Mouse (Mus musculus): Measurements from ENCODE around the gene Eapp. TPM values are rescaled to one million over a fixed set of nuclear protein-coding genes. Genes with fewer than 3 reads are reported as not detected.
A peak's percentile ranks its signal among the peaks of the same experiment; 100 is the strongest.

Gene Eapp
- total RNA-seq, 1 experiment, result 37.8 TPM

DNA sequence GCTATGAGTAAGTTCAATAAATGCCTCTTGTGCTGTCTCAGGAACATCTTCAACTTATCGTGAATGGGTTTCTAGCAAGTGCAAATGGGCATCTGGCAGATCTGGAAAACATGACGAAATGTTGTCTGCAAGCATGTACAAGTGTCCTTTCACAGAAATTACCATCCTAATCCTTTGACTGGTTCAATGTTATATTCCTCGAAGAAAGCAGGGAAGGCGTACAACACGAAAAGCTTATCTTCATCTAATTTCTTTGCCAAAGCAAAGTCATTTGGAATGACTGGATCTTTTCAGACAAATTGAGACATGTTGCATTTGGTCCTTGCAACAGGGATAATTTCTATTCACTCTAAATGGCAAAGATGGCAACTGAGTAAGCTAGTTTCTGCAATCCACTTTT, 6.6 kb downstream of the Eapp start:
- H3K27ac ChIP-seq (ENCODE audit: insufficient read depth, low read depth, low read length, poor library complexity, severe bottlenecking), result no peak overlapping the region
- H3K9me3 ChIP-seq (ENCODE audit: control insufficient read depth, insufficient read depth, low read depth, low read length), result no peaks in the 10 kb centered on the region
- no peak for DNase-seq (ENCODE audit: low read depth, low spot score)
- H3K36me3 ChIP-seq (ENCODE audit: control insufficient read depth, insufficient read depth, low read length, poor library complexity, severe bottlenecking), result peaks cover 11% of the 10 kb centered on the region
- TF ChIP-seq ZC3H11A (IDR thresholded peaks at IDR 0.05; ENCODE audit: borderline replicate concordance, low read depth, low read length) (no peak), MAFK (IDR thresholded peaks at IDR 0.05; ENCODE audit: insufficient read depth, low read depth, low read length) (no peak), HCFC1 (IDR thresholded peaks at IDR 0.05; ENCODE audit: borderline replicate concordance, insufficient read depth, low read length) (no peak), ZNF384 (IDR thresholded peaks at IDR 0.05; ENCODE audit: low read depth, low read length) (no peak), CHD2 (IDR thresholded peaks at IDR 0.05; ENCODE audit: low read depth, low read length) (no peak)
- H3K9ac ChIP-seq (ENCODE audit: insufficient read depth, low read depth, low read length, poor library complexity, severe bottlenecking), result no peak overlapping the region
- peaks cover 0 to 3% of the 10 kb centered on the region in 2 experiments; a peak in 1 of 4 replicates for H3K4me1 ChIP-seq (ENCODE audit: control insufficient read depth in 2 of 2, insufficient read depth in 2 of 2, low read length in 2 of 2, poor library complexity in 1 of 2)
- in situ Hi-C loops (cut with MboI; ENCODE audit: low sequenced_read_pairs in 2 of 2, unreplicated experiment in 2 of 2), result no loop called here
- H3K4me3 ChIP-seq (ENCODE audit: insufficient read depth in 1 of 2, low read depth in 1 of 2, low read length in 2 of 2, poor library complexity in 1 of 2, severe bottlenecking in 1 of 2), result no peak overlapping the region

DNA sequence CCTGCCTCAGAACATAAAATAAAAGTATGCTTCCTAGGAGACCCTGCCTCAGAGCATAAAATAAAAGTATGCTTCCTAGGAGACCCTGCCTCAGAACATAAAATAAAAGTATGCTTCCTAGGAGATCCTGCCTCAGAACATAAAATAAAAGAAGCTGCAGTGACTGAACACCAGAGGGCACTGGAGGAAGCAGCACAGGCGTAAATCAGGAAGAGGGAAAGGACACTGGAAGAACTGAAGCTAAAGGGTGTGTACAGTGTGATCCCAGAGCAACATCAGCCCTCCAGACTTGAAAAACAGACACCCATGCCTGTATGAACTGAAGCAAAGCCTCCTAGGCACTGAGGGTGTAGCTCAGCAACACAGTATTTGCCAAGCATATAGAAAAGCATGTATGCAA, 12.5 kb downstream of the Eapp start:
- no peak for DNase-seq (ENCODE audit: low read depth, low spot score)
- Histone ChIP-seq H3K4me1 (ENCODE audit: control insufficient read depth in 2 of 2, insufficient read depth in 2 of 2, low read length in 2 of 2, poor library complexity in 1 of 2) (peaks cover 0 to 3% of the 10 kb centered on the region in 2 experiments; a peak in 1 of 4 replicates), H3K9ac (ENCODE audit: insufficient read depth, low read depth, low read length, poor library complexity, severe bottlenecking) (no peak overlapping the region), H3K4me3 (ENCODE audit: insufficient read depth in 1 of 2, low read depth in 1 of 2, low read length in 2 of 2, poor library complexity in 1 of 2, severe bottlenecking in 1 of 2) (no peak overlapping the region), H3K36me3 (ENCODE audit: control insufficient read depth, insufficient read depth, low read length, poor library complexity, severe bottlenecking) (0 out of 2 replicates have a peak, but pooled peaks cover 3% of the 10 kb centered on the region), H3K27ac (ENCODE audit: insufficient read depth, low read depth, low read length, poor library complexity, severe bottlenecking) (no peak overlapping the region), H3K9me3 (ENCODE audit: control insufficient read depth, insufficient read depth, low read depth, low read length) (no peaks in the 10 kb centered on the region)
- in situ Hi-C loops (cut with MboI; ENCODE audit: low sequenced_read_pairs in 2 of 2, unreplicated experiment in 2 of 2), result no loop called here
- TF ChIP-seq HCFC1 (IDR thresholded peaks at IDR 0.05; ENCODE audit: borderline replicate concordance, insufficient read depth, low read length), result no peak
- TF ChIP-seq ZNF384 (IDR thresholded peaks at IDR 0.05; ENCODE audit: low read depth, low read length), result no peak
- no peak for TF ChIP-seq ZC3H11A (IDR thresholded peaks at IDR 0.05; ENCODE audit: borderline replicate concordance, low read depth, low read length)
- no peak for TF ChIP-seq MAFK (IDR thresholded peaks at IDR 0.05; ENCODE audit: insufficient read depth, low read depth, low read length)
- TF ChIP-seq CHD2 (IDR thresholded peaks at IDR 0.05; ENCODE audit: low read depth, low read length), result no peak

DNA sequence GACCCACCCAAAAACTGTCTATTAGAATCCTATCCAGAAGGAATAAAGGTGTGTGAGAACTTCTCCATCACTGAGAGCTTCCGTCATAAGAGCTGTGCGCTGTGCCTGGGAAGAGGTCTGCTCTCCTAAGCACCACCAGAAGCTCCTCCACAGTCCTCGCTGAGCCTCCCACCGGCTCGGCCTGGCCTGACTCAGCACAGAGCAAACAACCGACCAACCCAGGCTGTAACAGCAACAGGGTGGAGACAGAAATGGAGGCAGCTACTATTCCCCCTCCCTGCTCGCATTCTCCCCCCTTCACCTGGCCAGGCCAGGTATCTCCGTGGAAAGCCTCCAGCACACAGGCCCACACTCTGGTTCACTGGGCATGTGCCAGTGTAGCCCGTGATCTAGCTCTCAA, 19.0 kb downstream of the Eapp start:
- in situ Hi-C loops (cut with MboI; ENCODE audit: low sequenced_read_pairs in 2 of 2, unreplicated experiment in 2 of 2), result no loop called here
- no peaks in the 10 kb centered on the region for H3K9me3 ChIP-seq (ENCODE audit: control insufficient read depth, insufficient read depth, low read depth, low read length)
- TF ChIP-seq CHD2 (IDR thresholded peaks at IDR 0.05; ENCODE audit: low read depth, low read length) (no peak), ZNF384 (IDR thresholded peaks at IDR 0.05; ENCODE audit: low read depth, low read length) (no peak)
- peaks cover 0 to 5% of the 10 kb centered on the region in 2 experiments; a peak in 1 of 4 replicates for H3K4me1 ChIP-seq (ENCODE audit: control insufficient read depth in 2 of 2, insufficient read depth in 2 of 2, low read length in 2 of 2, poor library complexity in 1 of 2)
- no peak overlapping the region for H3K27ac ChIP-seq (ENCODE audit: insufficient read depth, low read depth, low read length, poor library complexity, severe bottlenecking)
- no peak overlapping the region for H3K4me3 ChIP-seq (ENCODE audit: insufficient read depth in 1 of 2, low read depth in 1 of 2, low read length in 2 of 2, poor library complexity in 1 of 2, severe bottlenecking in 1 of 2)
- DNase-seq (ENCODE audit: low read depth, low spot score), result no peak
- H3K9ac ChIP-seq (ENCODE audit: insufficient read depth, low read depth, low read length, poor library complexity, severe bottlenecking), result no peak overlapping the region
- peaks cover 8% of the 10 kb centered on the region; the same call in 1 of the 2 replicates for H3K36me3 ChIP-seq (ENCODE audit: control insufficient read depth, insufficient read depth, low read length, poor library complexity, severe bottlenecking)

DNA sequence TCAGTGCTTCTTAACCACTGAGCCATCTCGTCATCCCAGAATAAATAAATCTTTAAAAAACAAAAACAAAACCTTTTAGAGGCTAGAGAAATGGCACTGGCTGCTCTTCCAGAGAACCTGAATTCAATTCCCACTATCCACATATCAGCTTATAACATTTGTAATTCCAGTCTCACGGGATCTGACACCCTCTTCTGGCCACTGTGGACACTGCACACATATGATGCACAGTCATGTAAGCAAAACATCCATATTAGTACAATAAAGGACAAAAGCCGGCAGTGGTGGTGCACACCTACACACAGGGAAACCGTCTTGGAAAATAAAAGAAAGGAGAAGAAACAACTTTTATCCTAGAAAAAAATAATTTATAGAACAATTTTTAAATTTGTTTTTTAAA, 20.3 kb downstream of the Eapp start:
- Histone ChIP-seq H3K36me3 (ENCODE audit: control insufficient read depth, insufficient read depth, low read length, poor library complexity, severe bottlenecking) (peaks cover 9% of the 10 kb centered on the region; the same call in 1 of the 2 replicates), H3K27ac (ENCODE audit: insufficient read depth, low read depth, low read length, poor library complexity, severe bottlenecking) (no peak overlapping the region), H3K9me3 (ENCODE audit: control insufficient read depth, insufficient read depth, low read depth, low read length) (no peaks in the 10 kb centered on the region), H3K4me3 (ENCODE audit: insufficient read depth in 1 of 2, low read depth in 1 of 2, low read length in 2 of 2, poor library complexity in 1 of 2, severe bottlenecking in 1 of 2) (no peak overlapping the region), H3K9ac (ENCODE audit: insufficient read depth, low read depth, low read length, poor library complexity, severe bottlenecking) (no peak overlapping the region), H3K4me1 (ENCODE audit: control insufficient read depth in 2 of 2, insufficient read depth in 2 of 2, low read length in 2 of 2, poor library complexity in 1 of 2) (peaks cover 0 to 9% of the 10 kb centered on the region in 2 experiments; a peak in 1 of 4 replicates)
- in situ Hi-C loops (cut with MboI; ENCODE audit: low sequenced_read_pairs in 2 of 2, unreplicated experiment in 2 of 2), result no loop called here
- TF ChIP-seq ZNF384 (IDR thresholded peaks at IDR 0.05; ENCODE audit: low read depth, low read length), result no peak
- 0 out of 2 replicates have a peak, but pooled peaks have one; percentile 37 for TF ChIP-seq MAFK (IDR thresholded peaks at IDR 0.05; ENCODE audit: insufficient read depth, low read depth, low read length)
- no peak for DNase-seq (ENCODE audit: low read depth, low spot score)

DNA sequence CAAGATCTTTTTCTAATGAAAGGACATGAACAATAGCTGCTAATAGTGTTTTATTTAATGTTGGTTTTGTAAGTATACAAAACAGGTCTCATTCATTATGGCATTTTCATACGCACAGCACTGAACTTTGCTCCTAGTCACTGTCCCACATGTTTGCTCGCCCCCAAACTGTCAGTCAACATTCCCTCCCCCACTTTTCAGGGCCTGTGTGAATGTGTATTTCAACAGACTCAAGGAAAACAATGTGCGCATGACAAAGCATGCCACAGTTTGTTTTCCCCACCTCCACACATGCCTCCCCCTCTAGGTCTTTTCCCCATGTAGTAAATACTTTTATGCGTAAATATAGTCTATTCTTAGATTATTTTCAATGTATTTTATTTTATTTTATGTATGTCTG, 24.4 kb downstream of the Eapp start:
- TF ChIP-seq CHD2 (IDR thresholded peaks at IDR 0.05; ENCODE audit: low read depth, low read length), result no peak
- no peak for TF ChIP-seq ZC3H11A (IDR thresholded peaks at IDR 0.05; ENCODE audit: borderline replicate concordance, low read depth, low read length)
- Histone ChIP-seq H3K9me3 (ENCODE audit: control insufficient read depth, insufficient read depth, low read depth, low read length) (no peaks in the 10 kb centered on the region), H3K27ac (ENCODE audit: insufficient read depth, low read depth, low read length, poor library complexity, severe bottlenecking) (no peak overlapping the region), H3K4me1 (ENCODE audit: control insufficient read depth in 2 of 2, insufficient read depth in 2 of 2, low read length in 2 of 2, poor library complexity in 1 of 2) (0 out of 4 replicates have a peak, but pooled peaks cover 0 to 6% of the 10 kb centered on the region in 2 experiments), H3K9ac (ENCODE audit: insufficient read depth, low read depth, low read length, poor library complexity, severe bottlenecking) (no peak overlapping the region), H3K36me3 (ENCODE audit: control insufficient read depth, insufficient read depth, low read length, poor library complexity, severe bottlenecking) (peaks cover 6% of the 10 kb centered on the region; the same call in 1 of the 2 replicates), H3K4me3 (ENCODE audit: insufficient read depth in 1 of 2, low read depth in 1 of 2, low read length in 2 of 2, poor library complexity in 1 of 2, severe bottlenecking in 1 of 2) (no peak overlapping the region)
- in situ Hi-C loops (cut with MboI; ENCODE audit: low sequenced_read_pairs in 2 of 2, unreplicated experiment in 2 of 2), result no loop called here
- no peak for DNase-seq (ENCODE audit: low read depth, low spot score)

All from ES-E14 (cell line).